Mouse (Mus musculus) thymus, postnatal 25 days (tissue): Measurements from ENCODE around the gene Wasf2.

Experiments
- DNase-seq: peaks from one replicate; pipeline ENCODE4 v3.0.0; 2022

The Wasf2 gene

GRCm38 (mm10) chr4:133210023-133210787, 79.9 kb downstream of the Wasf2 start:
- no peak for DNase-seq

- DNase-seq, result no peak
These were observed 80.6 kb downstream of the Wasf2 start for GRCm38 (mm10) chr4:133210788-133211390.

GRCm38 (mm10) chr4:133211751-133212561, 81.7 kb downstream of the Wasf2 start, which contains the start of the genes Cd164l2 and Gpr3:
Cd164l2 (plus strand) TSS chr4:133212131.
Gpr3 (minus strand) TSS chr4:133212536.
- DNase-seq, result no peak

GRCm38 (mm10) chr4:133212562-133213267, 82.4 kb downstream of the Wasf2 start:
- peak; percentile 55 for DNase-seq

GRCm38 (mm10) chr4:133213268-133213590, 82.9 kb downstream of the Wasf2 start:
- DNase-seq, result no peak

GRCm38 (mm10) chr4:133213661-133214060, 83.4 kb downstream of the Wasf2 start:
- no peak for DNase-seq

GRCm38 (mm10) chr4:133217641-133218040, 87.3 kb downstream of the Wasf2 start:
- peak; percentile 79 for DNase-seq

- no peak for DNase-seq
These were observed 88.4 kb downstream of the Wasf2 start for GRCm38 (mm10) chr4:133218745-133219144.

- DNase-seq, result no peak
These were observed 90.4 kb downstream of the Wasf2 start for GRCm38 (mm10) chr4:133220656-133221055.

GRCm38 (mm10) chr4:133221701-133222100, 91.4 kb downstream of the Wasf2 start:
- DNase-seq, result no peak

- DNase-seq, result no peak
These were observed 93.6 kb downstream of the Wasf2 start for GRCm38 (mm10) chr4:133223875-133224274.

GRCm38 (mm10) chr4:133226073-133226472, 95.8 kb downstream of the Wasf2 start:
- no peak for DNase-seq

- DNase-seq, result no peak
These were observed 97.3 kb downstream of the Wasf2 start for GRCm38 (mm10) chr4:133227636-133228035.

- DNase-seq, result no peak
These were observed 99.3 kb downstream of the Wasf2 start for GRCm38 (mm10) chr4:133229582-133229981.

GRCm38 (mm10) chr4:133233285-133233976, 103.1 kb downstream of the Wasf2 start:
- DNase-seq, result peak; percentile 69

- DNase-seq, result no peak
These were observed 104.5 kb downstream of the Wasf2 start for GRCm38 (mm10) chr4:133234771-133235170.

GRCm38 (mm10) chr4:133235415-133235814, 105.1 kb downstream of the Wasf2 start:
- DNase-seq, result no peak

GRCm38 (mm10) chr4:133237911-133238310, 107.6 kb downstream of the Wasf2 start:
- peak; percentile 65 for DNase-seq

- DNase-seq, result peak; percentile 24
These were observed 110.2 kb downstream of the Wasf2 start, which contains the start of gene Map3k6 for GRCm38 (mm10) chr4:133240490-133240921. Map3k6 (plus strand) TSS chr4:133240818.

GRCm38 (mm10) chr4:133240934-133241908, 110.9 kb downstream of the Wasf2 start:
- DNase-seq, result peak; percentile 91

- no peak for DNase-seq
These were observed 111.6 kb downstream of the Wasf2 start for GRCm38 (mm10) chr4:133241910-133242309.
